In the genomic region with DNA sequence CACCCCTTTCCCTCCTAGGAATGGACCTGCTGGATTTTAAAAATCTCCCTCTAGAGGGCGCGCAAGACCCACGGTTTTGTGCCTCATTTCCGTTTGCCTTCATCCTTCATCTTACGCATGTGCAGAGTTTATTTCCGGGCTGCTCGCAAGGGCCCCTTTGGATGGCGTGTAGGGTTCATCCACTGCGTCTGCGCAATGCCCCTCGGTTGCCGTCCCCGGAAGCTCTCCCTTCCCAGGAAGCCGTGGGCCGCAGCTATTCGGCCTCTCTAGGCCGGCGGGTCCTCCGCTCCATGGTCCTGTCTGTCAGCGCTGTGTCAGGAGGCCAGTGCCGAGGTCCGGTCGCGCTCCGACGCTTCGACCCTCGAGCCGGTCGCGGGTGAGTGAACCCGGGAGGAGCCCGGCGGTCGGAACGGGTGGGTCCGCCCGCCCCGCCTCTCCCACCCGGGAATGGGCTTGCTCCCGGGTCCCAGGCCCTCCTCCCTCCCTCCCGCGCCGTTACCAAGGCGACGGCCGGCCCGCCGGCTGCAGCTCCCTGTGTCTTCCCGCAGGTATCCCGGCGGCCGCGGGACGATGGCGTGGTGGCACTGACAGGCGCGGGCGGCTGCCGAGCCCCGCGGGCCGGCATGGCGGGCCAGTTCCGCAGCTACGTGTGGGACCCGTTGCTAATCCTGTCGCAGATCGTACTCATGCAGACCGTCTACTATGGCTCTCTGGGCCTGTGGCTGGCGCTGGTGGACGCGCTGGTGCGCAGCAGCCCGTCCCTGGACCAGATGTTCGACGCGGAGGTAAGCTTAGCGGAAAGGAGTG, we compare ENCODE assay signal across 8 mouse cellular contexts. TPM values are rescaled to one million over a fixed set of nuclear protein-coding genes. Genes with fewer than 3 reads are reported as not detected.
DNase-seq lines count a peak whose midpoint lies in the region; ATAC-seq and TF ChIP-seq lines count a peak whose summit lies in the region.

Gene Gm20458, plus strand, starts transcription at position 223 of the 807 bp plus-strand sequence.

- WGBS in embryonic facial prominence, embryonic 14.5 days: 0% methylated on average over 65 of the region's 79 CpGs
- under 1% methylated on average over 78 of the region's 79 CpGs for WGBS in heart, adult 2 months
- under 1% methylated on average over 78 of the region's 79 CpGs for WGBS in limb, embryonic 13.5 days
- WGBS in midbrain, embryonic 16.5 days: under 1% methylated on average over 71 of the region's 79 CpGs

- TF ChIP-seq POLR2A in heart, adult 2 months (IDR thresholded peaks at IDR 0.05; ENCODE audit: insufficient read depth, low read depth, low read length): peak; percentile 71

- DNase-seq in 3T3-L1 (ENCODE audit: low read depth, low spot score): peak; percentile 100
- DNase-seq in adrenal gland, postnatal 4 days (ENCODE audit: low spot score in 2 of 2): peak; percentile 70 to 90
- peak; percentile 99 for DNase-seq in embryonic facial prominence, embryonic 14.5 days (ENCODE audit: low spot score)
- DNase-seq in heart, adult 2 months: peak; percentile 92 to 98
- DNase-seq in kidney, adult 8-10 months: peak; percentile 96 to 99
- peak; percentile 80 to 92 for DNase-seq in spleen, postnatal 10 days (ENCODE audit: low spot score in 2 of 2)

- peak within 1 kb of the TSS; percentile 80 for H3K4me2 ChIP-seq in embryonic facial prominence, embryonic 14.5 days (ENCODE audit: low read depth, low read length)
- peak within 1 kb of the TSS; percentile 86 for H3K4me2 ChIP-seq in limb, embryonic 13.5 days (replicated peaks)
- H3K4me2 ChIP-seq in midbrain, embryonic 16.5 days (ENCODE audit: low read length): peak within 1 kb of the TSS; percentile 91

- no peaks in the 10 kb centered on the region for H3K9me3 ChIP-seq in embryonic facial prominence, embryonic 14.5 days (ENCODE audit: control insufficient read depth, low read length)
- H3K9me3 ChIP-seq in limb, embryonic 13.5 days: no peaks in the 10 kb centered on the region
- no peaks in the 10 kb centered on the region for H3K9me3 ChIP-seq in midbrain, embryonic 16.5 days (replicated peaks; ENCODE audit: control insufficient read depth, low read length, poor library complexity, severe bottlenecking)

- no peaks in the 10 kb centered on the region for H3K27me3 ChIP-seq in embryonic facial prominence, embryonic 14.5 days (replicated peaks; ENCODE audit: control insufficient read depth, insufficient read depth, low read length)
- H3K27me3 ChIP-seq in heart, adult 2 months (ENCODE audit: control insufficient read depth, insufficient read depth, low read length): no peaks in the 10 kb centered on the region
- no peaks in the 10 kb centered on the region for H3K27me3 ChIP-seq in limb, embryonic 13.5 days
- H3K27me3 ChIP-seq in midbrain, embryonic 16.5 days (ENCODE audit: control insufficient read depth, insufficient read depth, low read depth, low read length): no peaks in the 10 kb centered on the region

- H3K9ac ChIP-seq in embryonic facial prominence, embryonic 14.5 days (ENCODE audit: low read depth, low read length): peak within 1 kb of the TSS; percentile 82
- peak within 1 kb of the TSS; percentile 79 for H3K9ac ChIP-seq in heart, adult 2 months (ENCODE audit: low read depth, low read length)
- peak within 1 kb of the TSS; percentile 77 for H3K9ac ChIP-seq in limb, embryonic 13.5 days
- H3K9ac ChIP-seq in midbrain, embryonic 16.5 days (ENCODE audit: low read depth, low read length): peak within 1 kb of the TSS; percentile 89

- peaks cover 30% of the 10 kb centered on the region; the same call in 1 of the 2 replicates for H3K36me3 ChIP-seq in embryonic facial prominence, embryonic 14.5 days (ENCODE audit: control insufficient read depth, insufficient read depth, low read length)
- no peaks in the 10 kb centered on the region for H3K36me3 ChIP-seq in heart, adult 2 months (ENCODE audit: control insufficient read depth, insufficient read depth, low read length)
- H3K36me3 ChIP-seq in limb, embryonic 13.5 days: peaks cover 31% of the 10 kb centered on the region
- peaks cover 15% of the 10 kb centered on the region for H3K36me3 ChIP-seq in midbrain, embryonic 16.5 days (ENCODE audit: control insufficient read depth, insufficient read depth, low read length)

- TF ChIP-seq CTCF in heart, adult 2 months (IDR thresholded peaks at IDR 0.05): peak; percentile 93

- H3K4me3 ChIP-seq in embryonic facial prominence, embryonic 14.5 days (ENCODE audit: low read depth, low read length): peak within 1 kb of the TSS; percentile 78
- H3K4me3 ChIP-seq in heart, adult 2 months: peak within 1 kb of the TSS; percentile 90
- peak within 1 kb of the TSS; percentile 75 for H3K4me3 ChIP-seq in limb, embryonic 13.5 days
- H3K4me3 ChIP-seq in midbrain, embryonic 16.5 days (ENCODE audit: low read depth, low read length): peak within 1 kb of the TSS; percentile 95

- intact Hi-C loops in heart, adult 2 months (cut with DNase I): loop anchor here (1.0 to 2.0 kb wide), 2 partner anchors 36 to 57 kb away; partner anchors contain the start of gene Pigt

- H3K79me2 ChIP-seq in heart, adult 2 months (replicated peaks; ENCODE audit: control insufficient read depth, insufficient read depth, low read length): no peaks in the 10 kb centered on the region

- peak; percentile 85 for TF ChIP-seq EP300 in heart, adult 2 months (IDR thresholded peaks at IDR 0.05; ENCODE audit: insufficient read depth, low read depth, low read length)

- H3K4me1 ChIP-seq in embryonic facial prominence, embryonic 14.5 days (ENCODE audit: control insufficient read depth, insufficient read depth, low read length): peaks cover 16% of the 10 kb centered on the region
- H3K4me1 ChIP-seq in heart, adult 2 months (ENCODE audit: control insufficient read depth, insufficient read depth, low read length): peaks cover 4% of the 10 kb centered on the region
- H3K4me1 ChIP-seq in limb, embryonic 13.5 days: peaks cover 23% of the 10 kb centered on the region
- H3K4me1 ChIP-seq in midbrain, embryonic 16.5 days (ENCODE audit: control insufficient read depth, insufficient read depth, low read length): peaks cover 18% of the 10 kb centered on the region

- H3K27ac ChIP-seq in embryonic facial prominence, embryonic 14.5 days (replicated peaks; ENCODE audit: low read depth, low read length): peak within 1 kb of the TSS; percentile 84
- H3K27ac ChIP-seq in heart, adult 2 months: peak within 1 kb of the TSS; percentile 88
- peak within 1 kb of the TSS; percentile 61; the same call in 1 of the 2 replicates for H3K27ac ChIP-seq in limb, embryonic 13.5 days
- H3K27ac ChIP-seq in midbrain, embryonic 16.5 days (ENCODE audit: low read length): peak within 1 kb of the TSS; percentile 95

- ATAC-seq in embryonic facial prominence, embryonic 14.5 days (ENCODE audit: low read depth): peak; percentile 99
- ATAC-seq in limb, embryonic 13.5 days (ENCODE audit: low FRiP score, low read depth): peak; percentile 99
- peak; percentile 99 for ATAC-seq in midbrain, embryonic 16.5 days

RNA-seq across cellular contexts. Expression of gene Gm20458, which starts in this region (rescaled TPM):
- total RNA-seq in adrenal gland, postnatal 4 days (2021): 1 to 10 TPM in 1 of 2 experiments, under 1 TPM in 1; 0.48 to 3.0 TPM
- 12.5 and 14.7 TPM in 2 replicates for polyA plus RNA-seq in embryonic facial prominence, embryonic 14.5 days (2014; fragmentation: Nextera tagmentation; extraction: Ambion mirVana)
- total RNA-seq in heart, adult 2 months (2021): 1 to 10 TPM; 8.0 to 9.2 TPM
- polyA plus RNA-seq in heart, adult 2 months (2012; rRNA removed): 7.8 and 17.2 TPM in 2 replicates
- polyA plus RNA-seq in limb, embryonic 13.5 days (2015; fragmentation: Nextera tagmentation; extraction: Ambion mirVana): 5.5 and 7.4 TPM in 2 replicates
- 7.5 and 8.2 TPM in 2 replicates for polyA plus RNA-seq in midbrain, embryonic 16.5 days (2015; fragmentation: Nextera tagmentation; extraction: Ambion mirVana)

Comparison
In these comparisons a context has a peak if more than half of its experiments do, and no peak if none do; other contexts are left out.
1. Peak in every context shown above with its lines: DNase-seq, ATAC-seq, H3K4me3 ChIP-seq and H3K27ac ChIP-seq.